Mouse (Mus musculus): ENCODE results near the gene Tgfb1.

- peak; percentile 98 for TF ChIP-seq EP300 (IDR thresholded peaks at IDR 0.05)
- no peak; the same call in 1 of the 2 replicates for TF ChIP-seq CTCF (IDR thresholded peaks at IDR 0.05)
These were observed 27.9 kb upstream of the Tgfb1 start, which contains the start of the genes Bckdha and Exosc5 for GRCm38 (mm10) chr7:25658657-25659472.

All from lung, postnatal 0 days (tissue).